Mouse (Mus musculus): ENCODE measurements around the gene Sit1. TPM values are rescaled to one million over a fixed set of nuclear protein-coding genes. Genes with fewer than 3 reads are reported as not detected.

The Sit1 gene
- polyA plus RNA-seq, 1 experiment, result not detected

GRCm38 (mm10) chr4:43478906-43479832 lies 4.4 kb downstream of the Sit1 start:
- H3K4me1 ChIP-seq (ENCODE audit: control insufficient read depth), result peaks cover 19% of the 10 kb centered on the region
- no peaks in the 10 kb centered on the region for H3K9me3 ChIP-seq (ENCODE audit: control insufficient read depth, low read length)
- H3K27me3 ChIP-seq (ENCODE audit: control insufficient read depth), result peaks cover 6% of the 10 kb centered on the region
- H3K36me3 ChIP-seq (ENCODE audit: control insufficient read depth), result no peaks in the 10 kb centered on the region
- H3K4me3 ChIP-seq (replicated peaks), result peak overlapping the region; percentile 23
- TF ChIP-seq TAL1 (IDR thresholded peaks at IDR 0.05; ENCODE audit: low read length) (no peak), GATA1 (IDR thresholded peaks at IDR 0.05; ENCODE audit: low read length) (no peak)

GRCm38 (mm10) chr4:43478534-43478858 lies 5.0 kb downstream of the Sit1 start:
- TF ChIP-seq GATA1 (IDR thresholded peaks at IDR 0.05; ENCODE audit: low read length) (no peak), TAL1 (IDR thresholded peaks at IDR 0.05; ENCODE audit: low read length) (no peak)
- peak overlapping the region; percentile 68 for H3K4me3 ChIP-seq (replicated peaks)
- no peaks in the 10 kb centered on the region for H3K36me3 ChIP-seq (ENCODE audit: control insufficient read depth)
- H3K9me3 ChIP-seq (ENCODE audit: control insufficient read depth, low read length), result no peaks in the 10 kb centered on the region
- H3K4me1 ChIP-seq (ENCODE audit: control insufficient read depth), result peaks cover 19% of the 10 kb centered on the region
- H3K27me3 ChIP-seq (ENCODE audit: control insufficient read depth), result peaks cover 6% of the 10 kb centered on the region

GRCm38 (mm10) chr4:43477857-43478533 lies 5.5 kb downstream of the Sit1 start:
- Histone ChIP-seq H3K9me3 (ENCODE audit: control insufficient read depth, low read length) (no peaks in the 10 kb centered on the region), H3K4me1 (ENCODE audit: control insufficient read depth) (peaks cover 19% of the 10 kb centered on the region), H3K4me3 (replicated peaks) (peak overlapping the region; percentile 68), H3K36me3 (ENCODE audit: control insufficient read depth) (no peaks in the 10 kb centered on the region), H3K27me3 (ENCODE audit: control insufficient read depth) (peaks cover 6% of the 10 kb centered on the region)
- no peak for TF ChIP-seq GATA1 (IDR thresholded peaks at IDR 0.05; ENCODE audit: low read length)
- no peak for TF ChIP-seq TAL1 (IDR thresholded peaks at IDR 0.05; ENCODE audit: low read length)

- no peak for TF ChIP-seq TAL1 (IDR thresholded peaks at IDR 0.05; ENCODE audit: low read length)
- TF ChIP-seq GATA1 (IDR thresholded peaks at IDR 0.05; ENCODE audit: low read length), result no peak
- H3K9me3 ChIP-seq (ENCODE audit: control insufficient read depth, low read length), result no peaks in the 10 kb centered on the region
Observed at GRCm38 (mm10) chr4:43476604-43477003, 6.9 kb downstream of the Sit1 start.

GRCm38 (mm10) chr4:43473636-43474035 lies 9.9 kb downstream of the Sit1 start:
- no peaks in the 10 kb centered on the region for H3K9me3 ChIP-seq (ENCODE audit: control insufficient read depth, low read length)
- 0 out of 2 replicates have a peak, but pooled peaks cover 2% of the 10 kb centered on the region for H3K27me3 ChIP-seq (ENCODE audit: control insufficient read depth)
- H3K4me3 ChIP-seq (replicated peaks), result no peak overlapping the region
- no peak for TF ChIP-seq GATA1 (IDR thresholded peaks at IDR 0.05; ENCODE audit: low read length)
- no peak for TF ChIP-seq TAL1 (IDR thresholded peaks at IDR 0.05; ENCODE audit: low read length)
- peaks cover 10% of the 10 kb centered on the region for H3K4me1 ChIP-seq (ENCODE audit: control insufficient read depth)
- no peaks in the 10 kb centered on the region for H3K36me3 ChIP-seq (ENCODE audit: control insufficient read depth)

More at GRCm38 (mm10) chr4:43476604-43477003, 6.9 kb downstream of the Sit1 start:
- H3K4me1 ChIP-seq (ENCODE audit: control insufficient read depth), result peaks cover 19% of the 10 kb centered on the region
- no peak overlapping the region for H3K4me3 ChIP-seq (replicated peaks)
- no peaks in the 10 kb centered on the region for H3K36me3 ChIP-seq (ENCODE audit: control insufficient read depth)
- no peaks in the 10 kb centered on the region for H3K27me3 ChIP-seq (ENCODE audit: control insufficient read depth)

GRCm38 (mm10) chr4:43470301-43470700 lies 13.2 kb downstream of the Sit1 start:
- Histone ChIP-seq H3K36me3 (ENCODE audit: control insufficient read depth) (no peaks in the 10 kb centered on the region), H3K27me3 (ENCODE audit: control insufficient read depth) (0 out of 2 replicates have a peak, but pooled peaks cover 2% of the 10 kb centered on the region), H3K9me3 (ENCODE audit: control insufficient read depth, low read length) (no peaks in the 10 kb centered on the region), H3K4me3 (replicated peaks) (no peak overlapping the region), H3K4me1 (ENCODE audit: control insufficient read depth) (no peaks in the 10 kb centered on the region)
- no peak for TF ChIP-seq TAL1 (IDR thresholded peaks at IDR 0.05; ENCODE audit: low read length)
- no peak for TF ChIP-seq GATA1 (IDR thresholded peaks at IDR 0.05; ENCODE audit: low read length)

DNA sequence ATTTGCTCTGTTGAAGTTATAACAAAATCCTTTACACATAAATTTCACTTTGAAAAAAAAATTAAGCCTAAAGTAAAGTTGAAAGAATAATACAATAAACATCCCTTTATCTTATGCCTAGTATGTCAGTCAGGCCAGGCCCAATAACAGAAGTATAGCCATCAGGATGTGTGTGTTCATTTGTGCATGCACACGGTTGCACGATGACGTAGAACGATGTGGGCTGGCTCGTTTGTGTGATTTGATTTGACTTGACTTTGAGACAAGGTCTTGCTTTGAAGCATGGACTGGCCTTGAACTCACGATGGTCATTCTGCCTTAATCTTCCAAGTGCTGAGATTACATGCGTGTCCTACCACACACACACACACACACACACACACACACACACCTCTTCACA lies 16.7 kb downstream of the Sit1 start:
- H3K4me1 ChIP-seq (ENCODE audit: control insufficient read depth), result no peaks in the 10 kb centered on the region
- H3K4me3 ChIP-seq (replicated peaks), result no peak overlapping the region
- H3K36me3 ChIP-seq (ENCODE audit: control insufficient read depth), result no peaks in the 10 kb centered on the region
- H3K9me3 ChIP-seq (ENCODE audit: control insufficient read depth, low read length), result no peaks in the 10 kb centered on the region
- TF ChIP-seq GATA1 (IDR thresholded peaks at IDR 0.05; ENCODE audit: low read length), result no peak
- H3K27me3 ChIP-seq (ENCODE audit: control insufficient read depth), result 0 out of 2 replicates have a peak, but pooled peaks cover 2% of the 10 kb centered on the region

GRCm38 (mm10) chr4:43465935-43466334 lies 17.6 kb downstream of the Sit1 start:
- Histone ChIP-seq H3K27me3 (ENCODE audit: control insufficient read depth) (0 out of 2 replicates have a peak, but pooled peaks cover 2% of the 10 kb centered on the region), H3K36me3 (ENCODE audit: control insufficient read depth) (no peaks in the 10 kb centered on the region), H3K4me3 (replicated peaks) (no peak overlapping the region), H3K4me1 (ENCODE audit: control insufficient read depth) (no peaks in the 10 kb centered on the region), H3K9me3 (ENCODE audit: control insufficient read depth, low read length) (no peaks in the 10 kb centered on the region)
- no peak for TF ChIP-seq GATA1 (IDR thresholded peaks at IDR 0.05; ENCODE audit: low read length)
- no peak for TF ChIP-seq TAL1 (IDR thresholded peaks at IDR 0.05; ENCODE audit: low read length)

- H3K9me3 ChIP-seq (ENCODE audit: control insufficient read depth, low read length), result no peaks in the 10 kb centered on the region
- no peaks in the 10 kb centered on the region for H3K36me3 ChIP-seq (ENCODE audit: control insufficient read depth)
- no peaks in the 10 kb centered on the region for H3K4me1 ChIP-seq (ENCODE audit: control insufficient read depth)
- H3K4me3 ChIP-seq (replicated peaks), result no peak overlapping the region
- TF ChIP-seq TAL1 (IDR thresholded peaks at IDR 0.05; ENCODE audit: low read length), result no peak
- TF ChIP-seq GATA1 (IDR thresholded peaks at IDR 0.05; ENCODE audit: low read length), result no peak
- no peaks in the 10 kb centered on the region; the same call in 1 of the 2 replicates for H3K27me3 ChIP-seq (ENCODE audit: control insufficient read depth)
Observed at GRCm38 (mm10) chr4:43463102-43463501, 20.4 kb downstream of the Sit1 start.

Measured in erythroblast, embryonic 14.5 days (primary cell).